Mouse (Mus musculus) CH12.LX (cell line): ENCODE measurements at regions not wholly inside any gene's neighbourhood (a gene's known extent, or its start where the extent isn't known, plus 50 kb on each side); places are given as distances from the start of the nearest gene placed in this dataset.

Source experiments
- DNase-seq: peaks from one replicate; pipeline ENCODE4 v3.0.0-alpha.2; 2013; ENCODE audit errors: extremely low read depth
- H3K27ac ChIP-seq: 2 replicates; pipeline ENCODE4 v1.5.1; 2012; ENCODE audit warnings: low read depth, mild to moderate bottlenecking, control low read depth, moderate library complexity; ENCODE audit not compliant: insufficient read depth
- H3K27me3 ChIP-seq: replicated peaks from 2 replicates; pipeline ENCODE3; 2012; ENCODE audit warnings: inconsistent platforms
- H3K36me3 ChIP-seq, 2 experiments: replicated peaks in 1 of 2; 2 replicates each; pipeline versions ENCODE3 to v1.6.1; 2012; ENCODE audit warnings: inconsistent platforms in 1 of 2, low read length in 1 of 2, mild to moderate bottlenecking in 1 of 2, mixed read lengths in 1 of 2, moderate library complexity in 1 of 2; ENCODE audit not compliant: control insufficient read depth in 1 of 2, insufficient read depth in 1 of 2
- H3K4me1 ChIP-seq, 2 experiments: 2 replicates each; pipeline ENCODE4 v1.6.1; 2012; ENCODE audit warnings: inconsistent platforms in 1 of 2, moderate library complexity in 1 of 2; ENCODE audit not compliant: insufficient read depth in 2 of 2, control insufficient read depth in 1 of 2
- H3K4me2 ChIP-seq: 2 replicates; pipeline ENCODE4 v1.6.1; 2012; ENCODE audit warnings: low read depth, mild to moderate bottlenecking, control low read depth; ENCODE audit not compliant: poor library complexity, insufficient read depth, severe bottlenecking
- H3K4me3 ChIP-seq, 3 experiments: fragments of 150-350 bp in 1 of 3; sonication (generic) in 1 of 3; replicated peaks in 1 of 3; 2 replicates each; pipeline versions ENCODE3 to v1.5.1; 2011 to 2012; ENCODE audit warnings: low read depth in 2 of 3, low read length in 2 of 3, mild to moderate bottlenecking in 2 of 3, moderate library complexity in 2 of 3, control low read depth in 1 of 3, improper control_type of control experiment in 1 of 3, inconsistent platforms in 1 of 3, mixed read lengths in 1 of 3; ENCODE audit not compliant: poor library complexity in 1 of 3
- H3K79me2 ChIP-seq: replicated peaks from 2 replicates; pipeline ENCODE4 v1.6.1; 2012; ENCODE audit warnings: mild to moderate bottlenecking, moderate library complexity; ENCODE audit not compliant: control insufficient read depth, poor library complexity, insufficient read depth, severe bottlenecking; ENCODE audit errors: extremely low read depth
- H3K9ac ChIP-seq: 2 replicates; pipeline ENCODE4 v1.6.1; 2012; ENCODE audit warnings: low read depth, mild to moderate bottlenecking, control low read depth, moderate library complexity; ENCODE audit not compliant: insufficient read depth
- H3K9me3 ChIP-seq: replicated peaks from 2 replicates; pipeline ENCODE3; 2012; ENCODE audit warnings: low read length, inconsistent platforms, mixed read lengths
- BHLHE40 ChIP-seq: IDR thresholded peaks from 2 replicates; pipeline ENCODE4 v1.6.1; 2011; ENCODE audit warnings: mild to moderate bottlenecking, low read depth, low read length, improper control_type of control experiment
- CHD1 ChIP-seq: IDR thresholded peaks from 2 replicates; pipeline ENCODE4 v1.6.1; 2012; ENCODE audit warnings: low read depth, low read length, improper control_type of control experiment, inconsistent platforms
- CHD2 ChIP-seq: IDR thresholded peaks from 2 replicates; pipeline ENCODE4 v1.6.1; 2011; ENCODE audit warnings: low read length, improper control_type of control experiment
- EP300 ChIP-seq: IDR thresholded peaks from 2 replicates; pipeline ENCODE4 v1.6.1; 2011; ENCODE audit warnings: low read length, improper control_type of control experiment
- ETS1 ChIP-seq: conservative IDR thresholded peaks from 2 replicates; pipeline ENCODE4 v1.6.1; 2012; ENCODE audit warnings: low read depth, mild to moderate bottlenecking, inconsistent platforms, low read length, improper control_type of control experiment, moderate library complexity
- IRF4 ChIP-seq: IDR thresholded peaks from 2 replicates; pipeline ENCODE4 v1.6.1; 2014; ENCODE audit warnings: low read depth, mild to moderate bottlenecking, inconsistent platforms, low read length, improper control_type of control experiment
- NRF1 ChIP-seq: IDR thresholded peaks from 2 replicates; pipeline ENCODE4 v1.6.1; 2014; ENCODE audit warnings: low read depth, mild to moderate bottlenecking, inconsistent platforms, low read length, improper control_type of control experiment, moderate library complexity
- PAX5 ChIP-seq: IDR thresholded peaks from 2 replicates; pipeline ENCODE4 v1.6.1; 2012; ENCODE audit warnings: low read length, inconsistent platforms, mixed read lengths
- POLR2AphosphoS2 ChIP-seq: IDR thresholded peaks from 2 replicates; pipeline ENCODE4 v1.6.1; 2011; ENCODE audit warnings: low read depth, low read length, improper control_type of control experiment
- RAD21 ChIP-seq: IDR thresholded peaks from 2 replicates; pipeline ENCODE4 v1.6.1; 2011; ENCODE audit warnings: low read depth, mild to moderate bottlenecking, low read length, improper control_type of control experiment, moderate library complexity
- SMC3 ChIP-seq: IDR thresholded peaks from 2 replicates; pipeline ENCODE4 v1.6.1; 2011; ENCODE audit warnings: low read depth, low read length, improper control_type of control experiment
- TBP ChIP-seq: conservative IDR thresholded peaks from 2 replicates; pipeline ENCODE4 v1.6.1; 2011; ENCODE audit warnings: low read depth, low read length, improper control_type of control experiment
- UBTF ChIP-seq: IDR thresholded peaks from 2 replicates; pipeline ENCODE4 v1.6.1; 2012; ENCODE audit warnings: low read depth, mild to moderate bottlenecking, inconsistent platforms, low read length, improper control_type of control experiment, moderate library complexity
- USF1 ChIP-seq: IDR thresholded peaks from 2 replicates; pipeline ENCODE4 v1.6.1; 2014; ENCODE audit warnings: low read depth, mild to moderate bottlenecking, inconsistent platforms, low read length, improper control_type of control experiment
- ZNF384 ChIP-seq: IDR thresholded peaks from 2 replicates; pipeline ENCODE4 v1.6.1; 2012; ENCODE audit warnings: low read depth, low read length, improper control_type of control experiment, inconsistent platforms
- dilution Hi-C: fragments of 300-500 bp; cut with MboI; formaldehyde crosslinking; loops from 2 replicates; pipeline ENCODE4 v1.14.3; 2020; ENCODE audit warnings: low sequenced_read_pairs; ENCODE audit not compliant: extremely low pct_unique_long_range_greater_than_20kb, extremely low pct_ligation_motif_present
- in situ Hi-C: fragments of 300-500 bp; cut with MboI; formaldehyde crosslinking; loops from 3 replicates; pipeline ENCODE4 v1.14.3; 2019; ENCODE audit warnings: low sequenced_read_pairs, low pct_ligation_motif_present, low pct_unique_long_range_greater_than_20kb, mixed read lengths

DNA sequence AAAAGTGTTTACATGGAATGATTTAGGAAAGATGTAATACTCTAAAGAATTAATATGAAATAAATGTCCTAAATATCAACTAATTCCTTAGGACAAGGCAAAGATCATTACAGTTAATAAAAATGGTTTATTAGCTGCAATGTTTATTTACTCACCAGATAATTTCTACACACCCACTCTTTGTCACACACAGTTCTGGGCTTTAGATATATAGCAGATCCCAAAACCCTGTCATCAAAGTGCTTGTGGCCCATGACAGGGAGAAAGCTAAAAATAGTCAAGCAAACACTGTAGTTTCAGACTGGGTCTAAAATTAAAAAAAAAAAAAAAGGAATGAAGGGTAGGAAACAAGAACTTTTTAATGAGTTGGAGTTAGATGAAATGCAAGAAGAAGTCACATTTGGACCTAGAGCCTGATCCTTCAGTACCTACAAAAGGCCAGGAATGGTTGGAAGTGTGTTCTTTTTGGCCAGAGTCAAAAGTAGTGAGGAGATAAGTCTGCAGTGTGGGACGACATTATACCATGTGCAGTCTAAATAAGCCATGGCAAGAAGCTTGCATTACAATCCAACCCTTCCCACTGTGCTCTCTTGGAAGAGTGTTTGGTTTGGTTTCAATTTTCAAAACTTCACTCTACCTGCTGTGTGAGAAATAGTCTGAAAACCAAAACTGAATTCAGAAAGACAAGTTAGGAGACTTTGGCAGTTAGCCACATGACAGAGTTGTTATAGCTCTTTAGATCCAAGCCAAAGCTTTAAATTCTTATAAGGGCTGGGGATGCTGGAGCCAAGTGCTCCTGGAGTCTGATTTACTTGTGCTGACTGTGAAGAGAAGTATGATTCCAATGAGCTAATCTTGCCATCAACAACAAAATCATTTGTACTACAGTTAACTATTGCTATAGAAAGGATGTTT lies 266.5 kb upstream of the Irak1bp1 start:
- Histone ChIP-seq H3K27me3 (no peaks in the 10 kb centered on the region), H3K79me2 (no peaks in the 10 kb centered on the region), H3K27ac (no peak overlapping the region), H3K4me1 (no peaks in the 10 kb centered on the region), H3K9ac (no peak overlapping the region), H3K4me2 (no peak overlapping the region), H3K9me3 (no peaks in the 10 kb centered on the region), H3K36me3 (no peaks in the 10 kb centered on the region), H3K4me3 (no peak overlapping the region)
- dilution Hi-C loops: no loop called here
- TF ChIP-seq UBTF (no peak), ZNF384 (no peak), CHD1 (no peak), IRF4 (no peak), TBP (no peak), BHLHE40 (no peak), RAD21 (no peak), CHD2 (no peak), USF1 (no peak), SMC3 (no peak), ETS1 (no peak), EP300 (no peak), NRF1 (no peak)
- DNase-seq: no peak
- in situ Hi-C loops: no loop called here

DNA sequence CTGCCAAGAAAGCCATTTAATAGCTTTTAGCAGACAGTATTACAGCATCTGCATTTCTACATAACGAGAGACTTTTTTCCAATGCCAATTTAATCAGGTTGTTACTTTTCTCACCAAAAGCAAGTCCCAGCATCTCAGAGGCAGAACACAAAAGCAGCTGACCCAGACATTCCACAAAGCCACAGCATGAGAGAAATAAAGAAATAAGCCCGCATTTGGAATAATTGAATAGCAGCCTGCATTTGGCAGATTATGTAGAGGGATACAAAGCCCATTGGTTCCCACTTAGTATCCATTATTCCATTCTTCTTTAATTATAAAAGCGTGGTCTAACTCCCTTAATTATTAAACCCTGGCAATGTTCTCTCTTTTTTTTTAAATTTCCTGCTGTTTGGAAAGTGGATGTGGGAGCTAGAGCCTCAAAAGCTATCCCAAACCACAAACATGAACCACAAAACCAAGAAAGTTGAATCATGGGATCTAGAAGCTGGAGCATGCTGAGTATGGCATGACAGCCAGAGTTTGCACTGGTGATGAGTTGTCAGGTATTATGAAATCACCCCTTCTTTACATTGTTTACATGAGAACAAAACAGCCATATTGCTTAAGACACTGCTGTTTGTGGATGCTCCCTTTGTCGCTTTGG lies 247.8 kb upstream of the Irak1bp1 start:
- TF ChIP-seq TBP (no peak), PAX5 (no peak), POLR2AphosphoS2 (no peak)
- Histone ChIP-seq H3K9me3 (no peaks in the 10 kb centered on the region), H3K4me3 (no peak overlapping the region), H3K4me1 (no peaks in the 10 kb centered on the region), H3K79me2 (no peaks in the 10 kb centered on the region), H3K36me3 (no peaks in the 10 kb centered on the region), H3K27me3 (no peaks in the 10 kb centered on the region), H3K27ac (no peak overlapping the region), H3K9ac (no peak overlapping the region), H3K4me2 (no peak overlapping the region)
- in situ Hi-C loops: no loop called here
- dilution Hi-C loops: no loop called here
- no peak for DNase-seq
